In genomic region chr8:84847684-84848435, GRCm38 (mm10) we compare ENCODE assay signal across 8 mouse cellular contexts. TPM values are rescaled to one million over a fixed set of nuclear protein-coding genes. Genes with fewer than 3 reads are reported as not detected.
A peak's percentile ranks its signal among the peaks of the same experiment; 100 is the strongest.
DNase-seq lines count a peak whose midpoint lies in the region; ATAC-seq and TF ChIP-seq lines count a peak whose summit lies in the region.

No protein-coding gene starts in this region.

- 43% methylated on average over 6 of the region's 6 CpGs for WGBS in hindbrain, embryonic 15.5 days
- WGBS in midbrain, embryonic 13.5 days, result 56% methylated on average over 6 of the region's 6 CpGs

- peak overlapping the region; percentile 69 for H3K9ac ChIP-seq in hindbrain, embryonic 15.5 days
- H3K9ac ChIP-seq in midbrain, embryonic 13.5 days (replicated peaks), result peak overlapping the region; percentile 71

- no peaks in the 10 kb centered on the region for H3K9me3 ChIP-seq in hindbrain, embryonic 15.5 days
- no peaks in the 10 kb centered on the region for H3K9me3 ChIP-seq in midbrain, embryonic 13.5 days

- peak overlapping the region; percentile 90 for H3K27ac ChIP-seq in layer of hippocampus, adult 2 months
- peak overlapping the region; percentile 89 for H3K27ac ChIP-seq in hindbrain, embryonic 15.5 days (replicated peaks)
- H3K27ac ChIP-seq in midbrain, embryonic 13.5 days, result peak overlapping the region; percentile 79

- H3K4me1 ChIP-seq in hindbrain, embryonic 15.5 days (replicated peaks), result peaks cover 33% of the 10 kb centered on the region
- peaks cover 35% of the 10 kb centered on the region for H3K4me1 ChIP-seq in midbrain, embryonic 13.5 days (replicated peaks)

- peak overlapping the region; percentile 73 for H3K4me3 ChIP-seq in layer of hippocampus, adult 2 months
- peak overlapping the region; percentile 86 for H3K4me3 ChIP-seq in hindbrain, embryonic 15.5 days
- H3K4me3 ChIP-seq in midbrain, embryonic 13.5 days (replicated peaks), result peak overlapping the region; percentile 49

- peak; percentile 38 for ATAC-seq in common myeloid progenitor, adult 5-6 weeks (replicated peaks; ENCODE audit: low read depth, poor library complexity, severe bottlenecking)
- no peak for ATAC-seq in hindbrain, embryonic 15.5 days (ENCODE audit: low FRiP score, low read depth)
- ATAC-seq in midbrain, embryonic 13.5 days, result no peak

- no peak for DNase-seq in layer of hippocampus, adult 2 months (ENCODE audit: low spot score in 2 of 2)
- no peak for DNase-seq in layer of hippocampus, postnatal 36 days
- no peak for DNase-seq in ovary, postnatal 10 days (ENCODE audit: low spot score)
- no peak for DNase-seq in cerebellum, postnatal 4 days (ENCODE audit: low spot score in 2 of 2)
- no peak for DNase-seq in ovary, postnatal 36 days (ENCODE audit: low spot score)

- H3K4me2 ChIP-seq in hindbrain, embryonic 15.5 days, result peak overlapping the region; percentile 78
- peak overlapping the region; percentile 66 for H3K4me2 ChIP-seq in midbrain, embryonic 13.5 days (replicated peaks)

- peaks cover 24% of the 10 kb centered on the region for H3K36me3 ChIP-seq in hindbrain, embryonic 15.5 days
- peaks cover 22% of the 10 kb centered on the region for H3K36me3 ChIP-seq in midbrain, embryonic 13.5 days

- H3K27me3 ChIP-seq in hindbrain, embryonic 15.5 days, result no peaks in the 10 kb centered on the region
- no peaks in the 10 kb centered on the region for H3K27me3 ChIP-seq in midbrain, embryonic 13.5 days

- TF ChIP-seq CTCF in layer of hippocampus, adult 2 months (conservative IDR thresholded peaks at IDR 0.05), result no peak

RNA-seq across cellular contexts. Expression of gene Calr, which starts 1.1 kb away (rescaled TPM):
- 100 to 1,000 TPM; 457 to 504 TPM for total RNA-seq in layer of hippocampus, adult 2 months (2021)
- total RNA-seq in layer of hippocampus, postnatal 36 days (2021), result 100 to 1,000 TPM; 557 to 631 TPM
- total RNA-seq in common myeloid progenitor, adult 5-6 weeks (2017), result 1,972 and 2,060 TPM in 2 replicates
- polyA plus RNA-seq in hindbrain, embryonic 15.5 days (2015; fragmentation: Nextera tagmentation; extraction: Ambion mirVana), result 700 and 710 TPM in 2 replicates
- polyA plus RNA-seq in midbrain, embryonic 13.5 days (2015; fragmentation: Nextera tagmentation; extraction: Ambion mirVana), result 599 and 642 TPM in 2 replicates

RNA-seq across cellular contexts. Expression of gene Rad23a, which starts 7.4 kb away (rescaled TPM):
- 10 to 100 TPM; 63.4 to 75.9 TPM for total RNA-seq in layer of hippocampus, adult 2 months (2021)
- total RNA-seq in layer of hippocampus, postnatal 36 days (2021), result 10 to 100 TPM; 67.9 to 68.5 TPM
- 30.0 and 45.4 TPM in 2 replicates for total RNA-seq in common myeloid progenitor, adult 5-6 weeks (2017)
- polyA plus RNA-seq in hindbrain, embryonic 15.5 days (2015; fragmentation: Nextera tagmentation; extraction: Ambion mirVana), result 79.1 and 85.9 TPM in 2 replicates
- 84.8 and 88.8 TPM in 2 replicates for polyA plus RNA-seq in midbrain, embryonic 13.5 days (2015; fragmentation: Nextera tagmentation; extraction: Ambion mirVana)

RNA-seq across cellular contexts. Expression of gene Farsa, which starts 8.9 kb away (rescaled TPM):
- total RNA-seq in layer of hippocampus, adult 2 months (2021), result 10 to 100 TPM; 49.7 to 58.0 TPM
- total RNA-seq in layer of hippocampus, postnatal 36 days (2021), result 10 to 100 TPM; 51.2 to 52.7 TPM
- total RNA-seq in common myeloid progenitor, adult 5-6 weeks (2017), result 130 and 162 TPM in 2 replicates
- 108 and 112 TPM in 2 replicates for polyA plus RNA-seq in hindbrain, embryonic 15.5 days (2015; fragmentation: Nextera tagmentation; extraction: Ambion mirVana)
- 113 and 122 TPM in 2 replicates for polyA plus RNA-seq in midbrain, embryonic 13.5 days (2015; fragmentation: Nextera tagmentation; extraction: Ambion mirVana)

RNA-seq across cellular contexts. Expression of gene Gadd45gip1, which starts 16.5 kb away (rescaled TPM):
- total RNA-seq in layer of hippocampus, adult 2 months (2021), result 10 to 100 TPM; 23.3 to 26.1 TPM
- 10 to 100 TPM; 23.2 to 25.7 TPM for total RNA-seq in layer of hippocampus, postnatal 36 days (2021)
- 56.5 and 63.7 TPM in 2 replicates for total RNA-seq in common myeloid progenitor, adult 5-6 weeks (2017)
- polyA plus RNA-seq in hindbrain, embryonic 15.5 days (2015; fragmentation: Nextera tagmentation; extraction: Ambion mirVana), result 39.7 and 40.6 TPM in 2 replicates
- polyA plus RNA-seq in midbrain, embryonic 13.5 days (2015; fragmentation: Nextera tagmentation; extraction: Ambion mirVana), result 34.5 and 36.3 TPM in 2 replicates

RNA-seq across cellular contexts. Expression of gene Syce2, which starts 24.1 kb away (rescaled TPM):
- 10 to 100 TPM; 17.6 to 19.8 TPM for total RNA-seq in layer of hippocampus, adult 2 months (2021)
- 10 to 100 TPM; 16.1 to 19.7 TPM for total RNA-seq in layer of hippocampus, postnatal 36 days (2021)
- total RNA-seq in common myeloid progenitor, adult 5-6 weeks (2017), result 138 and 142 TPM in 2 replicates
- 33.7 and 37.3 TPM in 2 replicates for polyA plus RNA-seq in hindbrain, embryonic 15.5 days (2015; fragmentation: Nextera tagmentation; extraction: Ambion mirVana)
- polyA plus RNA-seq in midbrain, embryonic 13.5 days (2015; fragmentation: Nextera tagmentation; extraction: Ambion mirVana), result 23.6 and 24.8 TPM in 2 replicates
